In the genomic region with DNA sequence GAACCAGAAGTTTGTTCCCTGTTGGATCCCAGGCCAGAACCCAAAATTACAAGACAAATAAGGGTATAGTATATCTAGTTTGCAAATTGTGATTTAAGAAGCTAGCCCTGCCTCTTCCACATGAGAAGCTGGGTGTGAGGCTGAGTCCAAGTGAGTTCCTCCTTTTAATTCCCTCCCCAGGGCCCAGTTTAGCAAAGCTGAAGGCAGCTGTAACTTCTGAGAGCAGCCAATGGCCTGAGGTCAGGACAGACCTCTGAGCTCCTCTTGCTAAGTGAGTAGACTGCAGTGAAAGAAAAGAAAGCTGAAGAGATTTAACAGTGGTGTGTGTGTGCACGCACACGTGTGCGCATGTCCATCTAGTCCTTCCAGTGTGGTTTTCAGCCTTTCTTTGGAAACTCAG, we compare ENCODE assay signal across 13 mouse cellular contexts. TPM values are rescaled to one million over a fixed set of nuclear protein-coding genes. Genes with fewer than 3 reads are reported as not detected.
DNase-seq lines count a peak whose midpoint lies in the region; ATAC-seq lines count a peak whose summit lies in the region.
"Had no signal": no experiment of that assay in that cellular context is flagged by ENCODE, and none has a peak within 500 bp of the region (broad histone marks: within the 10 kb centered on the region; RNA-seq: fewer than 3 reads in every experiment).

No protein-coding gene starts in this region.

- H3K27ac ChIP-seq in forebrain, embryonic 10.5 days: peak overlapping the region; percentile 26; the same call in 1 of the 2 replicates
- H3K27ac ChIP-seq in forebrain, embryonic 16.5 days (ENCODE audit: low read length): no peak overlapping the region
- H3K27ac ChIP-seq in intestine, embryonic 16.5 days (ENCODE audit: low read length): peak overlapping the region; percentile 23; the same call in 1 of the 2 replicates
- no peak overlapping the region for H3K27ac ChIP-seq in intestine, embryonic 15.5 days
- peak overlapping the region; percentile 70 for H3K27ac ChIP-seq in embryonic facial prominence, embryonic 10.5 days (replicated peaks)
- H3K27ac ChIP-seq in macrophage: peak overlapping the region; percentile 73
- H3K27ac ChIP-seq: heart, embryonic 15.5 days had no signal

- peaks cover 14% of the 10 kb centered on the region for H3K36me3 ChIP-seq in forebrain, embryonic 10.5 days (replicated peaks)
- H3K36me3 ChIP-seq in forebrain, embryonic 16.5 days (ENCODE audit: control insufficient read depth, insufficient read depth): no peaks in the 10 kb centered on the region
- H3K36me3 ChIP-seq in intestine, embryonic 16.5 days (ENCODE audit: control insufficient read depth, insufficient read depth, low read length): no peaks in the 10 kb centered on the region
- H3K36me3 ChIP-seq in intestine, embryonic 15.5 days: no peaks in the 10 kb centered on the region
- H3K36me3 ChIP-seq in embryonic facial prominence, embryonic 10.5 days (replicated peaks): peaks cover 8% of the 10 kb centered on the region
- H3K36me3 ChIP-seq in macrophage (ENCODE audit: inconsistent target): no peaks in the 10 kb centered on the region
- H3K36me3 ChIP-seq: heart, embryonic 15.5 days had no signal

- no peak overlapping the region for H3K4me2 ChIP-seq in forebrain, embryonic 16.5 days (ENCODE audit: low read length)
- H3K4me2 ChIP-seq in intestine, embryonic 16.5 days (ENCODE audit: low read depth, low read length): no peak overlapping the region
- no peak overlapping the region for H3K4me2 ChIP-seq in intestine, embryonic 15.5 days (replicated peaks)
- H3K4me2 ChIP-seq: heart, embryonic 15.5 days had no signal

- H3K27me3 ChIP-seq in forebrain, embryonic 10.5 days (ENCODE audit: poor library complexity, severe bottlenecking): no peaks in the 10 kb centered on the region
- H3K27me3 ChIP-seq in forebrain, embryonic 16.5 days (replicated peaks; ENCODE audit: control insufficient read depth, insufficient read depth, low read length): no peaks in the 10 kb centered on the region
- H3K27me3 ChIP-seq in intestine, embryonic 16.5 days (replicated peaks; ENCODE audit: control insufficient read depth, insufficient read depth, low read length): no peaks in the 10 kb centered on the region
- no peaks in the 10 kb centered on the region for H3K27me3 ChIP-seq in intestine, embryonic 15.5 days (replicated peaks)
- no peaks in the 10 kb centered on the region for H3K27me3 ChIP-seq in embryonic facial prominence, embryonic 10.5 days (replicated peaks; ENCODE audit: low read depth, poor library complexity, severe bottlenecking)
- H3K27me3 ChIP-seq: heart, embryonic 15.5 days had no signal

- no peak for DNase-seq in forebrain, embryonic 10.5 days (ENCODE audit: extremely low spot score, low spot score)
- DNase-seq in embryonic facial prominence, embryonic 10.5 days (ENCODE audit: low spot score): no peak
- no peak for DNase-seq in urinary bladder, postnatal 25 days (ENCODE audit: low spot score)
- DNase-seq in thymus, postnatal 0 days (ENCODE audit: low spot score): no peak
- DNase-seq: cerebellum, adult 18-20 months; kidney, adult 11 months; left cerebral cortex, postnatal 4 days; right cerebral cortex, postnatal 25 days had no signal

- no peak for ATAC-seq in forebrain, embryonic 16.5 days
- ATAC-seq in intestine, embryonic 16.5 days: no peak
- ATAC-seq in intestine, embryonic 15.5 days: no peak

- peaks cover 41% of the 10 kb centered on the region for H3K4me1 ChIP-seq in forebrain, embryonic 10.5 days
- peaks cover 3% of the 10 kb centered on the region; the same call in 1 of the 2 replicates for H3K4me1 ChIP-seq in forebrain, embryonic 16.5 days (replicated peaks; ENCODE audit: control insufficient read depth, insufficient read depth, low read length)
- H3K4me1 ChIP-seq in intestine, embryonic 16.5 days (ENCODE audit: control insufficient read depth, insufficient read depth, low read length): 0 out of 2 replicates have a peak, but pooled peaks cover 5% of the 10 kb centered on the region
- 0 out of 2 replicates have a peak, but pooled peaks cover 6% of the 10 kb centered on the region for H3K4me1 ChIP-seq in intestine, embryonic 15.5 days (replicated peaks)
- H3K4me1 ChIP-seq in embryonic facial prominence, embryonic 10.5 days: peaks cover 66% of the 10 kb centered on the region

- no peak overlapping the region for H3K4me3 ChIP-seq in forebrain, embryonic 10.5 days
- H3K4me3 ChIP-seq in forebrain, embryonic 16.5 days (replicated peaks; ENCODE audit: low read length): no peak overlapping the region
- no peak overlapping the region for H3K4me3 ChIP-seq in intestine, embryonic 16.5 days (ENCODE audit: low read length)
- no peak overlapping the region for H3K4me3 ChIP-seq in intestine, embryonic 15.5 days (replicated peaks)
- H3K4me3 ChIP-seq in embryonic facial prominence, embryonic 10.5 days: no peak overlapping the region
- H3K4me3 ChIP-seq in macrophage (ENCODE audit: inconsistent target): no peak overlapping the region
- H3K4me3 ChIP-seq: heart, embryonic 15.5 days had no signal

- WGBS in forebrain, embryonic 10.5 days: 90% methylated on average over 3 of the region's 3 CpGs
- WGBS in forebrain, embryonic 16.5 days: 73% methylated on average over 3 of the region's 3 CpGs
- WGBS in intestine, embryonic 16.5 days: 87% methylated on average over 3 of the region's 3 CpGs
- 90% methylated on average over 3 of the region's 3 CpGs for WGBS in intestine, embryonic 15.5 days
- 84% methylated on average over 3 of the region's 3 CpGs for WGBS in embryonic facial prominence, embryonic 10.5 days
- 97% methylated on average over 3 of the region's 3 CpGs for WGBS in macrophage (ENCODE audit: missing documents)

- H3K9me3 ChIP-seq in forebrain, embryonic 10.5 days: no peaks in the 10 kb centered on the region
- no peaks in the 10 kb centered on the region for H3K9me3 ChIP-seq in forebrain, embryonic 16.5 days (ENCODE audit: control insufficient read depth, low read length)
- no peaks in the 10 kb centered on the region for H3K9me3 ChIP-seq in intestine, embryonic 16.5 days (ENCODE audit: control insufficient read depth, low read length)
- H3K9me3 ChIP-seq in intestine, embryonic 15.5 days: no peaks in the 10 kb centered on the region
- no peaks in the 10 kb centered on the region for H3K9me3 ChIP-seq in embryonic facial prominence, embryonic 10.5 days
- H3K9me3 ChIP-seq: heart, embryonic 15.5 days had no signal

- no peak overlapping the region for H3K9ac ChIP-seq in forebrain, embryonic 16.5 days (replicated peaks; ENCODE audit: low read depth, low read length)
- no peak overlapping the region for H3K9ac ChIP-seq in intestine, embryonic 16.5 days (ENCODE audit: low read depth, low read length)
- H3K9ac ChIP-seq in intestine, embryonic 15.5 days: no peak overlapping the region
- H3K9ac ChIP-seq: heart, embryonic 15.5 days had no signal

- no peaks in the 10 kb centered on the region for H3K79me2 ChIP-seq in macrophage (ENCODE audit: inconsistent target)

RNA-seq across cellular contexts. Expression of a gene that starts 41.6 kb away (rescaled TPM):
- 42.7 and 46.4 TPM in 2 replicates for polyA plus RNA-seq in forebrain, embryonic 10.5 days (2016; fragmentation: Nextera tagmentation; extraction: Ambion mirVana)
- 10.5 and 11.6 TPM in 2 replicates for polyA plus RNA-seq in forebrain, embryonic 16.5 days (2015; fragmentation: Nextera tagmentation; extraction: Ambion mirVana)
- 27.0 and 29.1 TPM in 2 replicates for polyA plus RNA-seq in intestine, embryonic 16.5 days (2015; fragmentation: Nextera tagmentation; extraction: Ambion mirVana)
- 25.9 and 28.2 TPM in 2 replicates for polyA plus RNA-seq in intestine, embryonic 15.5 days (2015; fragmentation: Nextera tagmentation; extraction: Ambion mirVana)
- 39.9 and 46.4 TPM in 2 replicates for polyA plus RNA-seq in embryonic facial prominence, embryonic 10.5 days (2016; fragmentation: Nextera tagmentation; extraction: Ambion mirVana)
- 1 to 10 TPM; 1.9 to 9.1 (median 4.5) TPM for total RNA-seq in macrophage (2018; cell fraction: chromatin; rRNA removed)
- 1 to 10 TPM; 2.2 to 5.2 (median 3.6) TPM for total RNA-seq in macrophage (2018; cell fraction: cytosol; rRNA removed)
- total RNA-seq in macrophage (2018; cell fraction: nucleus; rRNA removed): 1 to 10 TPM; 1.0 to 5.8 (median 2.6) TPM
- polyA plus RNA-seq in macrophage (2018): 2.7 to 6.4 TPM (median 3.5 TPM) in 3 replicates
- polyA plus RNA-seq in thymus, postnatal 0 days (2015; fragmentation: Nextera tagmentation; extraction: Ambion mirVana): 35.6 and 37.2 TPM in 2 replicates

RNA-seq across cellular contexts. Expression of a gene that starts 45.9 kb away (rescaled TPM):
- 17.6 and 18.9 TPM in 2 replicates for polyA plus RNA-seq in forebrain, embryonic 10.5 days (2016; fragmentation: Nextera tagmentation; extraction: Ambion mirVana)
- 9.0 and 10.3 TPM in 2 replicates for polyA plus RNA-seq in forebrain, embryonic 16.5 days (2015; fragmentation: Nextera tagmentation; extraction: Ambion mirVana)
- 4.8 and 6.3 TPM in 2 replicates for polyA plus RNA-seq in intestine, embryonic 16.5 days (2015; fragmentation: Nextera tagmentation; extraction: Ambion mirVana)
- polyA plus RNA-seq in intestine, embryonic 15.5 days (2015; fragmentation: Nextera tagmentation; extraction: Ambion mirVana): 10.0 and 10.3 TPM in 2 replicates
- 29.5 and 30.8 TPM in 2 replicates for polyA plus RNA-seq in embryonic facial prominence, embryonic 10.5 days (2016; fragmentation: Nextera tagmentation; extraction: Ambion mirVana)
- 10 to 100 TPM in 19 of 26 experiments, 1 to 10 TPM in 7; 4.1 to 46.7 (median 12.6) TPM for total RNA-seq in macrophage (2018; cell fraction: chromatin; rRNA removed)
- total RNA-seq in macrophage (2018; cell fraction: cytosol; rRNA removed): 10 to 100 TPM; 32.4 to 87.1 (median 54.1) TPM
- 10 to 100 TPM; 16.5 to 77.6 (median 30.5) TPM for total RNA-seq in macrophage (2018; cell fraction: nucleus; rRNA removed)
- 58.0 to 112 TPM (median 63.3 TPM) in 3 replicates for polyA plus RNA-seq in macrophage (2018)
- 9.1 and 11.3 TPM in 2 replicates for polyA plus RNA-seq in thymus, postnatal 0 days (2015; fragmentation: Nextera tagmentation; extraction: Ambion mirVana)

Comparison
In these comparisons a context has a peak if more than half of its experiments do, and no peak if none do; other contexts are left out.
1. H3K27ac ChIP-seq: peak in forebrain, embryonic 10.5 days (single experiment), intestine, embryonic 16.5 days (single experiment), embryonic facial prominence, embryonic 10.5 days (single experiment) and macrophage (single experiment); none in forebrain, embryonic 16.5 days (single experiment) and intestine, embryonic 15.5 days (single experiment).